Mouse (Mus musculus) B cell, adult 2 months (primary cell): ENCODE data around the gene Pla2g1b.
A peak's percentile ranks its signal among the peaks of the same experiment; 100 is the strongest.
"Not testable (repeated sequence)": the region's sequence is repeated elsewhere in the genome, so short reads cannot be mapped to it uniquely, and the experiment has no call there.

Experiments
- DNase-seq, 2 experiments: peaks; one replicate each; pipeline ENCODE4 v3.0.0; 2022

The Pla2g1b gene

GRCm38 (mm10) chr5:115485489-115486205 lies 19.6 kb downstream of the Pla2g1b start:
- DNase-seq, result no peak

- DNase-seq, result no peak
Observed at GRCm38 (mm10) chr5:115486726-115487125, 20.7 kb downstream of the Pla2g1b start.

- DNase-seq, result no peak
Observed at GRCm38 (mm10) chr5:115487353-115487752, 21.3 kb downstream of the Pla2g1b start.

- DNase-seq, result peak; percentile 35 to 37
Observed at GRCm38 (mm10) chr5:115487942-115488580, 22.0 kb downstream of the Pla2g1b start.

- peak; percentile 88 to 90 for DNase-seq
Observed at GRCm38 (mm10) chr5:115488841-115489698, 23.0 kb downstream of the Pla2g1b start.

GRCm38 (mm10) chr5:115489699-115490637 lies 23.9 kb downstream of the Pla2g1b start:
- peak; percentile 90 to 92 for DNase-seq

GRCm38 (mm10) chr5:115490638-115491000 lies 24.6 kb downstream of the Pla2g1b start:
- DNase-seq, result no peak

GRCm38 (mm10) chr5:115491076-115491475 lies 25.0 kb downstream of the Pla2g1b start:
- no peak for DNase-seq

- peak; percentile 66 to 67 for DNase-seq
Observed at GRCm38 (mm10) chr5:115491771-115492322, 25.8 kb downstream of the Pla2g1b start.

- DNase-seq, result no peak
Observed at GRCm38 (mm10) chr5:115492711-115493335, 26.8 kb downstream of the Pla2g1b start.

GRCm38 (mm10) chr5:115493441-115493840 lies 27.4 kb downstream of the Pla2g1b start:
- DNase-seq, result no peak

- not testable (repeated sequence) for DNase-seq
Observed at GRCm38 (mm10) chr5:115495618-115496017, 29.6 kb downstream of the Pla2g1b start.

- no peak for DNase-seq
Observed at GRCm38 (mm10) chr5:115497033-115497432, 31.0 kb downstream of the Pla2g1b start.

GRCm38 (mm10) chr5:115498307-115499240 lies 32.5 kb downstream of the Pla2g1b start:
- no peak for DNase-seq

- no peak for DNase-seq
Observed at GRCm38 (mm10) chr5:115500383-115500935, 34.4 kb downstream of the Pla2g1b start.

GRCm38 (mm10) chr5:115503035-115503434 lies 37.0 kb downstream of the Pla2g1b start:
- no peak for DNase-seq

GRCm38 (mm10) chr5:115505617-115506016 lies 39.6 kb downstream of the Pla2g1b start:
- DNase-seq, result not testable (repeated sequence)

- DNase-seq, result peak; percentile 98 to 99
Observed at GRCm38 (mm10) chr5:115506454-115507201, 40.6 kb downstream of the Pla2g1b start, which contains the start of gene Pxn. Gene Pxn, plus strand, starts transcription at chr5:115506676.
